Mouse (Mus musculus) brain, adult 2 months (tissue): Measurements from ENCODE around the gene Mmp20.

Experiments used
- DNase-seq: peaks from one replicate; pipeline ENCODE4 v3.0.0; 2011; ENCODE audit warnings: low read depth, low spot score

Mmp20 gene

DNA sequence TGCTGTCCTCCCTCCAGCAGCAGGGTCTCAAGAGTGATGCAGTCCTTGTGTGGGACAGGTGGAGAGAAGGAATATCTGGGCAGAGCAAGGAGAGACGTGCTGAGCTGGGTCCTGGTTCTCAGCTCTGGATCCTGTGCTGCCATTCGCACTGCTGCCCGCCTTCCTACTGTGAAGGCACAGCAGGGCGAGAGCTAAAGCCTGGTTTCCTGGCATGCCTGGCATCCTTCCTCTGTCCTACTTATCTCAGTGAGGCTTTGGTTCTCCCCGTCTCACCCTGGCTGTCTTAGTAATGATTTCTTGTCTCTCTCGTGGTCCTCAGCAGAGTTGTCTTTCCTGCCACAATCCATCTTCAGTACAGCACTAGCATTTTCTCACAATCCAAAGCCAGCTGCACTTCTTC, 61.8 kb downstream of the Mmp20 start:
- DNase-seq = peak; percentile 18

DNA sequence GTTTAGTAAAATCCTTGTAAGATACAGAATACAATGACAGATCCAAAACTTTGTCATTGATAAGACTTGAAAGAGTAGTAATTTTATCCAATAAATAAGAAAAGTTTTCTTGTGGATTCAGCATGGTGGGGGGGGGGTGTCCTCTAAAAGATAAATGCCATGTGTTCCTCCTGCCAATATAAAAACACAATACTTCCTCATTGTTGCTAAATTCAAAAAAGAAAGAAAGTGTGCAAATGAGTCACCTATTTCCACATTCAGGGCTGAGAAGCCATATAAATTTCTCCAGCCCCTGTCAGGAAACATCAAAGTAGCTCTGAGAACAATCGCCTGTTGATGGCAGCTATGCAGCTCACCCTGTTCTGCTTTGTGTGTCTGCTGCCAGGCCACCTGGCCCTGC, 63.8 kb downstream of the Mmp20 start, which contains the start of gene Mmp7:
TSS of gene Mmp7 (plus strand) at position 301 of the 400 bp plus-strand sequence.
- DNase-seq = no peak

DNA sequence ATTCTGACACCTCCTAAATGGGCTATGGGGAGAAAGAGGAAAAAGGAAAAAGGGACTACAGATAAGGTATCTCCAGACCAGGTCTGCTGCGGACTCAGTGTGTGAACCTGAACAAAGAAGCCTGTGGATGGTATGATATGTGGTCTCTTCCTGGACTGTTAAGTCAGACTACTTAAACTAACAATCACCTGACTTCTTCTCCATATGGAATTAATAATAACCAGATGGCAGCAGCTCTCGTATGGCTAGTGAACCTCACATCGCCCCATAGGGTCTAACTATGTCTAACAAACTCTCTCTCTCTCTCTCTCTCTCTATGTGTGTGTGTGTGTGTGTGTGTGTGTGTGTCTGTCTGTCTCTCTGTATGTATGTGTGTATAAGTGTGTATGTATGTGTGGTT, 65.9 kb downstream of the Mmp20 start:
- DNase-seq = no peak

DNA sequence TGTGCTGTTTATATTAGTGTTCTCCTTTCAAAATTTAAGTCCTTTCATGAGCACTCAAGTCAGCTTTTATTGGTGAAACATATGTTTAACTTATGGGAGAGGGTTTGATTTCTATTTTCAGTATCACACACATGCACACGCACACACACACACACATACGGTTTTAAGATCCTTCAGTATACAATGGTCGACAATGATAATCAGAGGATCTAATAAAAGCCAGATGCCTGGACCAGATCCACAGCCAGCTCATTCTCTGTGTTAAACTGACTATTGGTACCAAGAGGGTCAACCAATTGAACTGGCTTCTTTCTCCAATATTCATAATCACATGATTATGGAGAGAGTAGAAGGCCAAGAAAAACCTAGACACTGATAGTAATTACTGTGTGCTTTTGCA, 67.6 kb downstream of the Mmp20 start:
- no peak for DNase-seq

DNA sequence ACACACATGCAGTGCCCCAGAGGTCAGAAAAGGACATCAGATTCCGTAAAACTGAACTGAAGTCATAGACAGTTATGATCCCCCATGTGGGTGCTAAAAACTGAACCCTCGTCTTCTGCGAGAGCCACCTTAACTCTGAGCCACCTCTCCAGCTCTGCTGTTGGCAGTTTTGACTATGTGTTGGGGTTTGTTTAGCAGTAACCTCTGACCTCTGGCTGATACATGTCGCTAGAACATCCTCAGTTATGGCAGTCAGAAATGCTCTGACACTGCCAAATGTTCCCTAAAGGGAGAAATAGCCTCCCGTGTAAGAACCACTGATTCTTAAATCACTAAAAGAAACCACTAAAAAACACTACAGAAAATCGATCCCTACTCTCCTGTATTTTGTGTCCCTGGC, 80.7 kb downstream of the Mmp20 start:
- DNase-seq = no peak

DNA sequence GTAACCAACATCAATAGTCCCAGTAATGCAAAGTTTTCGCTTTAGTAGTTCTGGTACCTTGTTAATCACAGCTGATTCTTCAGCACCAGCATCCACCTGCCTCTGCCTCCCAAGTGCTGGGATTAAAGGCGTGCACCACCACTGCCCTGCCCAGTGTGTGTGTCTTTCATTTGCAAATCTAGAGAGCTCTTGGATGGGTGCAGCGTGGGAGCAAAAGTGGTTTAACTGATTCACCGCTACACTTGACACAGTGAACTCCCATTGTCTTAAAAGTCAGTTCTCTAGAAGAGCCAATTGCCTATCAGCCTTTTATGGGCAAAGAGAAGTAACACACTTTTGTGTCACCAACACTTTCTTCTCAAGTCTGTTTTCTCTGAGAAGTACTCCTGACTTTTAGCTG, 83.2 kb downstream of the Mmp20 start:
- no peak for DNase-seq

DNA sequence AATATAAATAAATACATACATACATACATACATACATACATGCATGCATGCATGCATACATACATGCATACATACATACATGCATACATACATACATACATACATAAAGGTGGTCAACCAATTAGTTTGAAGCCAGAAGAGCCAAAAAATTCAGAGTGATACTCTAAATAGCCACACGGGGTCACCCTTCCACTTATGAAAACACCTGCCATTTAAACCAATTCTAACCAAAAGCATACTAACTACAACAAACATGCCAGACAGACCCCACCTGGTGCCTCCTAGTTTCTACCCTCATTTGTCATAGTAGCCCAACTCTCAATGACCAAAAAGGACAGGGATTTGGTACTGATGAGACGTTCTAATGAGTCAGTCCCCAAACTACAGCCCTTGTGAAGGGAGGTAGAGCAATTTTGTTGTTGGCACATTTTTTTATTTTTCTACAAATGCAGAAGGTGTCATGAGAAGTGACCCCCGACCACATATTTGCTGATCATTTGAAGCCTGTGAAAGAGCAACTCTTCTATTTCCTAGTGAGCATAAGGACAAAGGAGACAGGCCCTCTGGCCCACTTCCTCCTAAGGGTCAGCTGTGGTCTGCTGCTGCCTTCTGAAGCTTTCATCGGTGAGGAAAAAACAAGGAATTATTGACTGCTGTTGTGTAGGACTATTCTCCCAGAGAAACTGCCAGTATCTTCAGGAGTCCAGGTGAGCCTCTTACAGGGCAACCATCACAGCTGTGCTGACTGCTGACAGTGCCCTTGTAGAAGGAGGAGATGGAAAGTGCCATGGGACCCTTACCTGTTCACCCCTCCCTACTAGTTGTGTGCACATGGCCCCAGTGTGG, 86.3 kb downstream of the Mmp20 start:
- peak; percentile 67 for DNase-seq

DNA sequence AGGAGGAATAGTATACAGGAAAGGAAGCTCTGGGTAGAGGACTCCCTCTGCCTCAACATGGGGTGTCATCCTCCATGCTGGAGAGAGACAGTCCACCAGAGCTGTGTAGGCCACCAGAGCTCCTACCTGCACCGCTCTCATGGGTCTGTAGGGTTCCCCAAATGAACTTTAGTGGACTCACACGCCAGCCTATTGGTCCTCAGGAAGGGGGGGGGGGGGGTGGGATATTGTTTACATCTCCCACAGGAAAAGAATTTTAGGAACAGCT, 86.8 kb downstream of the Mmp20 start:
- no peak for DNase-seq

DNA sequence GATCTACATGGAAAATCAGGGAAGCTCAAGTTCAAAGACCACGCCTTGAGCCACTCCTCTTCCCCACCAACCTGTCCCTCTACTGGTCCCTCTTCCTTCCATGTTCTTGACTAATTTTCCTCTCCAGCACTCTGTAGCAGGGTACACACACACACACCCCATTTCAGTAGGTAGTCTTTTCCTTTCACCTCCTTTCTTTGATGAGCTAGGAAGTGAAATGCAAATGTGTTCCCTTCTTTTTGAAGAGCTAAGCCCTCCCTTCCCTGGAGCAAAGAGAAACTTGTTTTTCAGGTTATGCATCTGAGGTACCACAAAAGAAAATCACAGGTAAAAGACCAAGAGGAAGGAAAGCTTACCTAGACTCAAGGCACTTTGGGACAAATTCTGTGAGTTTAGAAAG, 93.5 kb downstream of the Mmp20 start:
- no peak for DNase-seq
